Mouse (Mus musculus) neural tube, embryonic 14.5 days (tissue): ENCODE measurements around the gene Crk. TPM values are rescaled to one million over a fixed set of nuclear protein-coding genes. Genes with fewer than 3 reads are reported as not detected.

Source experiments
- ATAC-seq: fragments of 200-750 bp; cut with Nextera tagmentation; 2 replicates; pipeline ENCODE4 v1.8.0; 2017; ENCODE audit warnings: low read depth, mild to moderate bottlenecking, moderate TSS enrichment, moderate library complexity
- H3K27ac ChIP-seq: fragments of 300-500 bp; sonication (generic); 2 replicates; pipeline ENCODE4 v1.5.1; 2014; ENCODE audit warnings: low read depth, mild to moderate bottlenecking, control low read depth, low read length, moderate library complexity, mixed read lengths
- H3K27me3 ChIP-seq: fragments of 300-500 bp; sonication (generic); 2 replicates; pipeline ENCODE4 v1.6.1; 2014; ENCODE audit warnings: low read length; ENCODE audit not compliant: control insufficient read depth, insufficient read depth
- H3K36me3 ChIP-seq: fragments of 300-500 bp; sonication (generic); 2 replicates; pipeline ENCODE4 v1.6.1; 2014; ENCODE audit warnings: low read length, mixed read lengths; ENCODE audit not compliant: control insufficient read depth, insufficient read depth
- H3K4me1 ChIP-seq: fragments of 300-500 bp; sonication (generic); 2 replicates; pipeline ENCODE4 v1.6.1; 2014; ENCODE audit warnings: low read length; ENCODE audit not compliant: control insufficient read depth, insufficient read depth
- H3K4me2 ChIP-seq: fragments of 300-500 bp; sonication (generic); 2 replicates; pipeline ENCODE4 v1.6.1; 2014; ENCODE audit warnings: mild to moderate bottlenecking, low read depth, low read length, control low read depth
- H3K4me3 ChIP-seq: fragments of 300-500 bp; sonication (generic); 2 replicates; pipeline ENCODE4 v1.5.1; 2014; ENCODE audit warnings: low read depth, low read length, control low read depth, mixed read lengths
- H3K9ac ChIP-seq: fragments of 300-500 bp; sonication (generic); replicated peaks from 2 replicates; pipeline ENCODE4 v1.6.1; 2014; ENCODE audit warnings: low read depth, mild to moderate bottlenecking, control low read depth, low read length, mixed read lengths
- H3K9me3 ChIP-seq: fragments of 300-500 bp; sonication (generic); 2 replicates; pipeline ENCODE4 v1.6.1; 2016; ENCODE audit warnings: low read length; ENCODE audit not compliant: control insufficient read depth
- WGBS: fragments of 180-500 bp; shearing (Covaris S2); extraction: QIAGEN DNeasy Blood & Tissue Kit; methylation state at CpG from one replicate; pipeline ENCODE4 v1.1.7; 2014; 5-methylcytosine and 5-hydroxymethylcytosine counted together
- polyA plus RNA-seq: library from polyadenylated mRNA; unstranded; fragments of >200 nt; fragmentation: Nextera tagmentation; extraction: Ambion mirVana; gene quantifications from 2 replicates; pipeline ENCODE4 v1.2.1, GENCODE M21; 2014

The Crk gene
- polyA plus RNA-seq, 1 experiment from 2014 or later, result 96.5 TPM

DNA sequence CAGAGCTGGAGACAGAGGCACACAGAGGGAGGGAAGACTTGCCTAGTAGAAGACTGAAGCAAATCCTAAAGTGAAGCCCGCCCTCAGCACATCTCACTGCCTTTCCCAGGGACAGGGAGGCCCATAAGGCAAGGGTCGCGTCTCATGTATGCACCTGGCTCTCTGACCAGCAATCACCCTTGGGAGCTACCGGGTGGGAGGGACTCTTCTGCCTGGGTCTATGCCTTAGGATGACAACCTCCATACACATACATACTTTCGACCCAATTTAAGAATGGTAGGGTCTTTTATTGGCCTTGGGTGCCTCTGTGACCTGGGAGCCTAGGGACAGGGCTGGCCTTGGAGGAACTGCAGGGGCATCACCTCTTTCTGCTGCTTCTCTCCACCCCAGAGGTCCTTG lies 5.6 kb upstream of the Crk start:
- H3K27me3 ChIP-seq, result no peaks in the 10 kb centered on the region
- no peak overlapping the region for H3K9ac ChIP-seq
- 90% methylated on average over 5 of the region's 5 CpGs for WGBS
- H3K4me2 ChIP-seq, result no peak overlapping the region
- no peaks in the 10 kb centered on the region for H3K9me3 ChIP-seq
- H3K4me1 ChIP-seq, result peaks cover under 1% of the 10 kb centered on the region; the same call in 1 of the 2 replicates
- H3K4me3 ChIP-seq, result no peak overlapping the region
- H3K27ac ChIP-seq, result no peak overlapping the region
- no peaks in the 10 kb centered on the region for H3K36me3 ChIP-seq
- ATAC-seq, result no peak

- Histone ChIP-seq H3K4me2 (no peak overlapping the region), H3K27ac (no peak overlapping the region), H3K4me1 (peaks cover 4% of the 10 kb centered on the region; the same call in 1 of the 2 replicates), H3K36me3 (no peaks in the 10 kb centered on the region), H3K9me3 (no peaks in the 10 kb centered on the region), H3K9ac (no peak overlapping the region), H3K27me3 (no peaks in the 10 kb centered on the region), H3K4me3 (no peak overlapping the region)
- ATAC-seq, result no peak
- 88% methylated on average over 3 of the region's 3 CpGs for WGBS
Measured at GRCm38 (mm10) chr11:75674875-75675274, 4.2 kb upstream of the Crk start.

GRCm38 (mm10) chr11:75677881-75678746 lies 945 bp upstream of the Crk start:
- Histone ChIP-seq H3K9ac (peak overlapping the region; percentile 93; the same call in 1 of the 2 replicates), H3K4me2 (peak overlapping the region; percentile 67), H3K27ac (peak overlapping the region; percentile 95; the same call in 1 of the 2 replicates), H3K4me3 (peak overlapping the region; percentile 96), H3K9me3 (no peaks in the 10 kb centered on the region), H3K4me1 (peaks cover 17% of the 10 kb centered on the region), H3K36me3 (0 out of 2 replicates have a peak, but pooled peaks cover under 1% of the 10 kb centered on the region), H3K27me3 (no peaks in the 10 kb centered on the region)
- WGBS, result 86% methylated on average over 3 of the region's 3 CpGs
- no peak for ATAC-seq

DNA sequence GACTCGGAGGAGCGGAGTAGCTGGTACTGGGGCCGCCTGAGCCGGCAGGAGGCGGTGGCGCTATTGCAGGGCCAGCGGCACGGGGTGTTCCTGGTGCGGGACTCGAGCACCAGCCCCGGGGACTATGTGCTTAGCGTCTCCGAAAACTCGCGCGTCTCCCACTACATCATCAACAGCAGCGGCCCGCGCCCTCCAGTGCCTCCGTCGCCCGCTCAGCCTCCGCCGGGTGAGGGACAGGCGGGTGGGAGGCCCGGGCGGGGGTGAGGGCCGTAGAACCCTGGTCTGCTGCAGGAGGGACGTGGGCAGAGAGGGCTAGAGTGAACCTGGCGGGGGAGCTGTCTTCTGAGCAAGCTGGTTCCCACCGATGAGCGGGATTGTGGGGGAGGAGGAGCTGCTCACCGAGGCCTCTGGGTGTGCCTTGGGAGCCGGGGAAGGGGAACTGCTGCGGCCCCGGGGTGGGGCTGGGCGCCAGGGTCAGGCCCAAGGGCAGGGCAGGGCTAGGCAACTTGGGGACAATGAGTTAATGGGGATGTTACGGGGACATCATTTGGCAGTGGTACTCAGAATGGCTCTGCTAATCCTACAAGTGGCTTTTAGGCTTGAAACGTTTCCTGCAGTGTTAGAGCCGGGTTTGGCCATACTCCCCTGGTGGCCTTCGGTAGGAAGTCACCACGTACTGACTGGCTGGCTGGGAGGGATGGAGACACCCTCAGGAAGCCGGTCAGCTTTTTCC lies 546 bp downstream of the Crk start:
- H3K4me2 ChIP-seq, result peak overlapping the region; percentile 67
- ATAC-seq, result peak; percentile 85
- under 1% methylated on average over 41 of the region's 43 CpGs for WGBS
- H3K4me3 ChIP-seq, result peak overlapping the region; percentile 96
- 0 out of 2 replicates have a peak, but pooled peaks cover 4% of the 10 kb centered on the region for H3K36me3 ChIP-seq
- H3K27me3 ChIP-seq, result no peaks in the 10 kb centered on the region
- H3K9me3 ChIP-seq, result no peaks in the 10 kb centered on the region
- peak overlapping the region; percentile 93 for H3K9ac ChIP-seq
- peak overlapping the region; percentile 95 for H3K27ac ChIP-seq
- H3K4me1 ChIP-seq, result peaks cover 17% of the 10 kb centered on the region

GRCm38 (mm10) chr11:75684462-75684861 lies 5.4 kb downstream of the Crk start:
- Histone ChIP-seq H3K4me1 (peaks cover 13% of the 10 kb centered on the region), H3K4me3 (no peak overlapping the region), H3K27me3 (no peaks in the 10 kb centered on the region), H3K9ac (no peak overlapping the region), H3K27ac (no peak overlapping the region), H3K9me3 (no peaks in the 10 kb centered on the region), H3K4me2 (no peak overlapping the region), H3K36me3 (0 out of 2 replicates have a peak, but pooled peaks cover 4% of the 10 kb centered on the region)
- no peak for ATAC-seq
- WGBS, result 84% methylated on average over 5 of the region's 5 CpGs

DNA sequence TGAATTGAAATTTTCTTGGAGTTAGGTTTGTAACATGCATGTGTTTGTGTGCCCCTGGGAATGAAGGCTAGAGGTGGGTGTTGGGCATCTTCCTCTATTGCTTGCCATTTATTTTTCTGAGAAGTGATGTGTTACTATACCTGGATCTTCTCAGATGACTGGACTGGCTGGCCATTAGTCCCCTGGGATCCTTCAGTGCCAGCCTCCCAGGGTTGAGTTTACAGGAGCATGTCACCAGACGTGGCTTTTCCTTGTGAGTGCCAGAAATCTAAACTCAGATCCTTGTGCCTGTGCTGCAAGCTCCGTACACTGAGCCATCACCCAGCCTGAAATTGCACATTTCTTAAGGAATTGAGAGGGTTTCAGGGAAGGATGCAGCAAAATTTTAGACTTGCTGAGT lies 5.9 kb downstream of the Crk start:
- WGBS, result 71% methylated on average over 2 of the region's 2 CpGs
- ATAC-seq, result no peak
- H3K9ac ChIP-seq, result no peak overlapping the region

GRCm38 (mm10) chr11:75687343-75687993 lies 8.4 kb downstream of the Crk start:
- Histone ChIP-seq H3K27me3 (no peaks in the 10 kb centered on the region), H3K27ac (no peak overlapping the region), H3K36me3 (peaks cover 9% of the 10 kb centered on the region), H3K9me3 (no peaks in the 10 kb centered on the region), H3K4me2 (no peak overlapping the region), H3K4me3 (no peak overlapping the region), H3K4me1 (no peaks in the 10 kb centered on the region), H3K9ac (no peak overlapping the region)
- ATAC-seq, result no peak
- 72% methylated on average over 2 of the region's 2 CpGs for WGBS

More for the DNA sequence above, 5.9 kb downstream of the Crk start:
- Histone ChIP-seq H3K4me2 (no peak overlapping the region), H3K4me1 (peaks cover 13% of the 10 kb centered on the region), H3K36me3 (0 out of 2 replicates have a peak, but pooled peaks cover 4% of the 10 kb centered on the region), H3K9me3 (no peaks in the 10 kb centered on the region), H3K4me3 (no peak overlapping the region), H3K27ac (no peak overlapping the region), H3K27me3 (no peaks in the 10 kb centered on the region)

DNA sequence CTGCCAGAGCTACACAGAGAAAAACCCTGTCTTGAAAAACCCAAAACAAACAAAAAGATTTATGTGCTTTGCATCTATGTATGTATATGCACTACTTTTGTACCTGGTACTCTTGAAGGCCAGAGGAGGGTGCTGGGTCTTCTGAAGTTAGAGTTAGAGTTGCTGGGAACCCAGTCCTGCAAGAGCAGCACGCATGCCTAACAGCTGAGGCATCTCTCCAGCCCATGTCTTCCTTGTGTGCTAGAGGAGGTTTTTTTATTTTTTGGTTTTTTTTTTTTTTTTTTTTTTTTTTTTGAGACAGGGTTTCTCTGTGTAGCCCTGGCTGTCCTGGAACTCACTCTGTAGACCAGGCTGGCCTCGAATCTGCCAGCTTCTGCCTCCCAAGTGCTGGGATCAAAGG lies 9.1 kb downstream of the Crk start:
- no peak for ATAC-seq
- WGBS, result 98% methylated on average over 2 of the region's 2 CpGs
- no peak overlapping the region for H3K4me3 ChIP-seq
- no peaks in the 10 kb centered on the region for H3K4me1 ChIP-seq
- no peaks in the 10 kb centered on the region for H3K27me3 ChIP-seq
- H3K4me2 ChIP-seq, result no peak overlapping the region
- no peaks in the 10 kb centered on the region for H3K9me3 ChIP-seq
- H3K36me3 ChIP-seq, result peaks cover 13% of the 10 kb centered on the region
- H3K9ac ChIP-seq, result no peak overlapping the region
- no peak overlapping the region for H3K27ac ChIP-seq
